Mouse (Mus musculus) right cerebral cortex, postnatal 10 days (tissue): ENCODE measurements at regions not wholly inside any gene's neighbourhood (a gene's known extent, or its start where the extent isn't known, plus 50 kb on each side); places are given as distances from the start of the nearest gene placed in this dataset.
"Not testable (repeated sequence)": the region's sequence is repeated elsewhere in the genome, so short reads cannot be mapped to it uniquely, and the experiment has no call there.

Experiments used
- DNase-seq, 2 experiments: peaks; one replicate each; pipeline ENCODE4 v3.0.0; 2021; ENCODE audit warnings: low spot score in 2 of 2

- peak in 1 of 2 experiments; percentile 2 for DNase-seq
Measured at GRCm38 (mm10) chr4:146263038-146263685, 106.5 kb downstream of the Zfp600 start.

GRCm38 (mm10) chr4:146263790-146264189 is 107.2 kb downstream of the Zfp600 start:
- DNase-seq: not testable (repeated sequence)

- DNase-seq: not testable (repeated sequence)
Measured at GRCm38 (mm10) chr4:146270119-146270747, 113.6 kb downstream of the Zfp600 start.
